Mouse (Mus musculus) bone marrow macrophage, adult 2 months (primary cell): ENCODE results near the gene Mia2. TPM values are rescaled to one million over a fixed set of nuclear protein-coding genes. Genes with fewer than 3 reads are reported as not detected.
A peak's percentile ranks its signal among the peaks of the same experiment; 100 is the strongest.

Experiments used
- H3K27ac ChIP-seq: 2 replicates; pipeline ENCODE4 v1.5.1; 2012; ENCODE audit warnings: low read depth, low read length; ENCODE audit not compliant: insufficient read depth
- H3K4me1 ChIP-seq: 2 replicates; pipeline ENCODE4 v1.6.1; 2012; ENCODE audit warnings: low read length; ENCODE audit not compliant: control insufficient read depth, insufficient read depth
- H3K4me3 ChIP-seq: 2 replicates; pipeline ENCODE4 v1.5.1; 2012; ENCODE audit warnings: mild to moderate bottlenecking, low read length, moderate library complexity; ENCODE audit not compliant: insufficient read depth
- CTCF ChIP-seq: IDR thresholded peaks from 2 replicates; pipeline ENCODE4 v1.5.1; 2012; ENCODE audit warnings: low read depth, mild to moderate bottlenecking, low read length, moderate library complexity
- POLR2A ChIP-seq: IDR thresholded peaks from 2 replicates; pipeline ENCODE4 v1.6.1; 2012; ENCODE audit warnings: mild to moderate bottlenecking, low read depth, low read length, borderline replicate concordance
- polyA plus RNA-seq: library from polyadenylated mRNA; stranded (reverse); fragments of >200 nt; gene quantifications from 2 replicates; pipeline ENCODE4 v1.2.4, GENCODE M21; 2012; ENCODE audit not compliant: missing spikeins, insufficient read depth, insufficient read length

Mia2 gene
- polyA plus RNA-seq, 1 experiment = 154 TPM

- no peak overlapping the region for H3K4me3 ChIP-seq
- TF ChIP-seq CTCF (no peak), POLR2A (no peak)
- no peak overlapping the region for H3K27ac ChIP-seq
- H3K4me1 ChIP-seq = peaks cover 3% of the 10 kb centered on the region; the same call in 1 of the 2 replicates
These were observed 2.1 kb upstream of the Mia2 start for GRCm38 (mm10) chr12:59093543-59093942.

GRCm38 (mm10) chr12:59104771-59105170 is 9.2 kb downstream of the Mia2 start:
- TF ChIP-seq POLR2A (no peak), CTCF (no peak)
- Histone ChIP-seq H3K4me1 (no peaks in the 10 kb centered on the region), H3K27ac (no peak overlapping the region), H3K4me3 (no peak overlapping the region)

- no peak for TF ChIP-seq POLR2A
- no peak for TF ChIP-seq CTCF
- Histone ChIP-seq H3K27ac (no peak overlapping the region), H3K4me1 (no peaks in the 10 kb centered on the region), H3K4me3 (no peak overlapping the region)
These were observed 10.3 kb downstream of the Mia2 start for GRCm38 (mm10) chr12:59105914-59106313.

GRCm38 (mm10) chr12:59106491-59106890 is 10.9 kb downstream of the Mia2 start:
- Histone ChIP-seq H3K4me3 (no peak overlapping the region), H3K27ac (no peak overlapping the region), H3K4me1 (no peaks in the 10 kb centered on the region)
- no peak for TF ChIP-seq CTCF

GRCm38 (mm10) chr12:59107926-59108325 is 12.3 kb downstream of the Mia2 start:
- Histone ChIP-seq H3K4me1 (no peaks in the 10 kb centered on the region), H3K27ac (no peak overlapping the region), H3K4me3 (no peak overlapping the region)
- TF ChIP-seq POLR2A = no peak
- no peak for TF ChIP-seq CTCF

- no peaks in the 10 kb centered on the region for H3K4me1 ChIP-seq
- H3K4me3 ChIP-seq = no peak overlapping the region
These were observed 21.6 kb downstream of the Mia2 start for GRCm38 (mm10) chr12:59117184-59117583.

GRCm38 (mm10) chr12:59125426-59125825 is 29.8 kb downstream of the Mia2 start:
- Histone ChIP-seq H3K4me1 (peaks cover 3% of the 10 kb centered on the region), H3K27ac (no peak overlapping the region)
- TF ChIP-seq POLR2A (no peak), CTCF (no peak)

More at GRCm38 (mm10) chr12:59117184-59117583, 21.6 kb downstream of the Mia2 start:
- no peak overlapping the region for H3K27ac ChIP-seq
- TF ChIP-seq CTCF (no peak), POLR2A (no peak)

GRCm38 (mm10) chr12:59128501-59128900 is 32.9 kb downstream of the Mia2 start:
- Histone ChIP-seq H3K4me1 (peaks cover 9% of the 10 kb centered on the region), H3K27ac (no peak overlapping the region)
- TF ChIP-seq POLR2A = no peak
- no peak for TF ChIP-seq CTCF

More at GRCm38 (mm10) chr12:59125426-59125825, 29.8 kb downstream of the Mia2 start:
- no peak overlapping the region for H3K4me3 ChIP-seq

GRCm38 (mm10) chr12:59129038-59129437 is 33.4 kb downstream of the Mia2 start:
- Histone ChIP-seq H3K4me3 (no peak overlapping the region), H3K4me1 (peaks cover 14% of the 10 kb centered on the region), H3K27ac (no peak overlapping the region)
- TF ChIP-seq CTCF (no peak), POLR2A (no peak)

More at GRCm38 (mm10) chr12:59128501-59128900, 32.9 kb downstream of the Mia2 start:
- no peak overlapping the region for H3K4me3 ChIP-seq

GRCm38 (mm10) chr12:59129592-59129991 is 34.0 kb downstream of the Mia2 start:
- H3K4me1 ChIP-seq = peaks cover 18% of the 10 kb centered on the region
- peak overlapping the region; percentile 59 for H3K4me3 ChIP-seq
- H3K27ac ChIP-seq = peak overlapping the region; percentile 76
- no peak for TF ChIP-seq POLR2A
- TF ChIP-seq CTCF = no peak

- Histone ChIP-seq H3K4me1 (peaks cover 18% of the 10 kb centered on the region), H3K27ac (peak overlapping the region; percentile 97), H3K4me3 (peak overlapping the region; percentile 96)
- TF ChIP-seq POLR2A = no peak
- TF ChIP-seq CTCF = no peak
These were observed 34.6 kb downstream of the Mia2 start for GRCm38 (mm10) chr12:59130249-59130648.
